Mouse (Mus musculus) kidney, embryonic 16.5 days (tissue): ENCODE results near the gene Brsk2. TPM values are rescaled to one million over a fixed set of nuclear protein-coding genes. Genes with fewer than 3 reads are reported as not detected.

Experiments used
- ATAC-seq: fragments of 200-750 bp; cut with Nextera tagmentation; 2 replicates; pipeline ENCODE4 v1.8.0; 2017; ENCODE audit warnings: moderate TSS enrichment; ENCODE audit not compliant: low FRiP score, low TSS enrichment
- H3K27ac ChIP-seq: fragments of 300-500 bp; sonication (generic); 2 replicates; pipeline ENCODE4 v1.5.1; 2014; ENCODE audit warnings: low read length
- H3K27me3 ChIP-seq: fragments of 300-500 bp; sonication (generic); 2 replicates; pipeline ENCODE4 v1.6.1; 2014; ENCODE audit warnings: low read length, control low read depth, mixed read lengths; ENCODE audit not compliant: insufficient read depth
- H3K36me3 ChIP-seq: fragments of 300-500 bp; sonication (generic); 2 replicates; pipeline ENCODE4 v1.6.1; 2014; ENCODE audit warnings: low read length, control low read depth, mixed read lengths; ENCODE audit not compliant: insufficient read depth
- H3K4me1 ChIP-seq: fragments of 300-500 bp; sonication (generic); 2 replicates; pipeline ENCODE4 v1.6.1; 2014; ENCODE audit warnings: low read length, control low read depth, mixed read lengths; ENCODE audit not compliant: insufficient read depth
- H3K4me2 ChIP-seq: fragments of 300-500 bp; sonication (generic); replicated peaks from 2 replicates; pipeline ENCODE4 v1.6.1; 2014; ENCODE audit warnings: low read depth, low read length
- H3K4me3 ChIP-seq: fragments of 300-500 bp; sonication (generic); 2 replicates; pipeline ENCODE4 v1.5.1; 2014; ENCODE audit warnings: mild to moderate bottlenecking, low read length
- H3K9ac ChIP-seq: fragments of 300-500 bp; sonication (generic); replicated peaks from 2 replicates; pipeline ENCODE4 v1.6.1; 2014; ENCODE audit warnings: low read length
- H3K9me3 ChIP-seq: fragments of 300-500 bp; sonication (generic); 2 replicates; pipeline ENCODE4 v1.6.1; 2016; ENCODE audit warnings: low read length, control low read depth
- WGBS: fragments of 180-500 bp; shearing (Covaris S2); extraction: QIAGEN DNeasy Blood & Tissue Kit; methylation state at CpG from one replicate; pipeline ENCODE4 v1.1.7; 2014; 5-methylcytosine and 5-hydroxymethylcytosine counted together
- microRNA-seq: library from miRNA; unstranded; fragments of <30 nt; microRNA quantifications from one replicate; pipeline ENCODE4, GENCODE M21; 2016
- polyA plus RNA-seq: library from polyadenylated mRNA; unstranded; fragments of >200 nt; fragmentation: Nextera tagmentation; extraction: Ambion mirVana; gene quantifications from 2 replicates; pipeline ENCODE4 v1.2.1, GENCODE M21; 2015

The Brsk2 gene
- polyA plus RNA-seq, 1 experiment from 2014 or later, result 0.61 TPM

DNA sequence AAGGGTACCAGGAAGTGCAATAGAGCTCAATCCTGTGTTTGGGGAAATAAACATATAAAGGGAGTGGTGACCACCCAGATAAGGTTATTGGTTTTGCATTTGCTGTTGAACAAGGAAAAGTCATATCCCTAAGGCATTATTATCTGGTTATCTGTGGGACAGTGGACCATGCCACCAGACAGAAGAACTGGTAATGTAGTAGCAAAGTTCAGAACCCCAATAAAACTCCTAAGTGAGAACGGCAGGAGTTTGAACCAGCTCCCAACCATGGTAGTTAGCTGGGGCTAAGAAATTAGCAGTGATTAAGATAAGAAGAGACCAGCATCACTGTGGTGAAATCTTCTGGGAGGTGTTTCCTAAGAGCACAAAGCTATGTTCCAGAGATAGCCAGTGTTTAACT lies 96.4 kb downstream of the Brsk2 start:
- Histone ChIP-seq H3K27ac (no peak overlapping the region), H3K4me3 (no peak overlapping the region), H3K4me1 (peaks cover 4% of the 10 kb centered on the region; the same call in 1 of the 2 replicates), H3K9me3 (no peaks in the 10 kb centered on the region), H3K36me3 (no peaks in the 10 kb centered on the region), H3K27me3 (no peaks in the 10 kb centered on the region), H3K4me2 (no peak overlapping the region), H3K9ac (no peak overlapping the region)
- no peak for ATAC-seq
- 55% methylated on average over 1 of the region's 1 CpGs for WGBS

DNA sequence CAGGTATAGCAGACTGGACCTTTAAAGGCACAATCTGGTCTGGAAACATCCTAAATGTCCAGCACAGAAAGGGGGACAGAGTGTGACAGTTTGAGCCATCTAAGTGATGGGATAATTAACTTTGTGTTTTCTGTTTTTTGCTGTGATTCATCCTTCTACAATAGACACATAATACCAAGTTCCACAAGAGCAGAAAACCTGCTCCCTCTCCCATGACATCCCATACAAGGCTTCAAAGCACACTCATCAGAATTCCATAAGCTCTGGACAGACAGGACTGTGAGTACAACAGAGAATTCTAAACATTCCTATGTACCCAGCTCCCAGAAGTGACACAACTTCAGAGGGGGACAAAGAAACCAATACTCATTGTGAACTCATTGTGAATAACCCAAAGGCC lies 101.0 kb downstream of the Brsk2 start:
- no peak overlapping the region for H3K4me3 ChIP-seq
- H3K9ac ChIP-seq, result no peak overlapping the region
- H3K9me3 ChIP-seq, result no peaks in the 10 kb centered on the region
- no peak overlapping the region for H3K4me2 ChIP-seq
- H3K36me3 ChIP-seq, result 0 out of 2 replicates have a peak, but pooled peaks cover 4% of the 10 kb centered on the region
- H3K27me3 ChIP-seq, result no peaks in the 10 kb centered on the region
- no peak for ATAC-seq
- H3K4me1 ChIP-seq, result no peaks in the 10 kb centered on the region
- H3K27ac ChIP-seq, result no peak overlapping the region

Small RNA genes within 50 kb of the gene (microRNA-seq; reads per million reads assigned to microRNA genes)
- gene Mir3104, result not detected

Other genes with a start within 250 kb of the Brsk2 start
- gene Muc5ac, start 160.8 kb upstream of the Brsk2 start, polyA plus RNA-seq, result not detected in 2 replicates
- 0.02 TPM in 1 of 2 replicates, not detected in the other for gene Muc5b, start 110.7 kb upstream of the Brsk2 start, polyA plus RNA-seq
- gene Tollip, start 31.2 kb upstream of the Brsk2 start, polyA plus RNA-seq, result 52.6 and 53.3 TPM in 2 replicates
- gene Mob2, start 111.3 kb downstream of the Brsk2 start, polyA plus RNA-seq, result 69.1 and 77.2 TPM in 2 replicates
- gene Dusp8, start 146.1 kb downstream of the Brsk2 start, polyA plus RNA-seq, result 2.4 and 2.5 TPM in 2 replicates
- gene Gm45618, start 171.0 kb downstream of the Brsk2 start, polyA plus RNA-seq, result not detected in 2 replicates
- gene Gm39115, start 186.3 kb downstream of the Brsk2 start, polyA plus RNA-seq, result not detected in 2 replicates
- not detected in 2 replicates for gene Gm45337, start 194.9 kb downstream of the Brsk2 start, polyA plus RNA-seq
- not detected in 2 replicates for gene Gm29735, start 207.4 kb downstream of the Brsk2 start, polyA plus RNA-seq
- gene Gm4553, start 216.0 kb downstream of the Brsk2 start, polyA plus RNA-seq, result not detected in 2 replicates
- gene Krtap5-2, start 226.3 kb downstream of the Brsk2 start, polyA plus RNA-seq, result not detected in 2 replicates
- not detected in 2 replicates for gene Gm10153, start 240.6 kb downstream of the Brsk2 start, polyA plus RNA-seq